Mouse (Mus musculus) stomach, postnatal 0 days (tissue): ENCODE results near the gene Cenpf. TPM values are rescaled to one million over a fixed set of nuclear protein-coding genes. Genes with fewer than 3 reads are reported as not detected.
A peak's percentile ranks its signal among the peaks of the same experiment; 100 is the strongest.

Experiments
- ATAC-seq: fragments of 200-750 bp; cut with Nextera tagmentation; 2 replicates; pipeline ENCODE4 v1.8.0; 2017; ENCODE audit not compliant: low FRiP score, low TSS enrichment
- DNase-seq: peaks from one replicate; pipeline ENCODE4 v3.0.0-alpha.2; 2016; ENCODE audit warnings: low spot score
- H3K27ac ChIP-seq: fragments of 300-500 bp; sonication (generic); replicated peaks from 2 replicates; pipeline ENCODE4 v1.5.1; 2014; ENCODE audit warnings: mild to moderate bottlenecking, control low read depth
- H3K27me3 ChIP-seq: fragments of 300-500 bp; sonication (generic); 2 replicates; pipeline ENCODE4 v1.6.1; 2014; ENCODE audit warnings: low read length; ENCODE audit not compliant: control insufficient read depth, insufficient read depth
- H3K36me3 ChIP-seq: fragments of 300-500 bp; sonication (generic); 2 replicates; pipeline ENCODE4 v1.6.1; 2014; ENCODE audit warnings: low read length, mixed read lengths; ENCODE audit not compliant: control insufficient read depth, insufficient read depth
- H3K4me1 ChIP-seq: fragments of 300-500 bp; sonication (generic); replicated peaks from 2 replicates; pipeline ENCODE4 v1.6.1; 2014; ENCODE audit warnings: antibody characterized with exemption; ENCODE audit not compliant: control insufficient read depth, insufficient read depth
- H3K4me2 ChIP-seq: fragments of 300-500 bp; sonication (generic); replicated peaks from 2 replicates; pipeline ENCODE4 v1.6.1; 2014; ENCODE audit warnings: low read depth, mild to moderate bottlenecking, control low read depth, moderate library complexity
- H3K4me3 ChIP-seq: fragments of 300-500 bp; sonication (generic); 2 replicates; pipeline ENCODE4 v1.5.1; 2014; ENCODE audit warnings: low read depth, low read length, control low read depth
- H3K9ac ChIP-seq: fragments of 300-500 bp; sonication (generic); 2 replicates; pipeline ENCODE4 v1.6.1; 2014; ENCODE audit warnings: mild to moderate bottlenecking, low read length, control low read depth, mixed read lengths
- H3K9me3 ChIP-seq: fragments of 300-500 bp; sonication (generic); 2 replicates; pipeline ENCODE4 v1.6.1; 2016; ENCODE audit warnings: low read length; ENCODE audit not compliant: control insufficient read depth
- CTCF ChIP-seq: IDR thresholded peaks from 2 replicates; pipeline ENCODE4 v1.5.1; 2016; ENCODE audit warnings: antibody characterized with exemption, low read depth, mild to moderate bottlenecking, moderate library complexity
- EP300 ChIP-seq: optimal IDR thresholded peaks from 2 replicates; pipeline ENCODE3; 2016; ENCODE audit warnings: antibody characterized with exemption
- WGBS: fragments of 180-500 bp; shearing (Covaris S2); extraction: QIAGEN DNeasy Blood & Tissue Kit; methylation state at CpG from one replicate; pipeline ENCODE4 v1.1.7; 2014; 5-methylcytosine and 5-hydroxymethylcytosine counted together
- polyA plus RNA-seq: library from polyadenylated mRNA; unstranded; fragments of >200 nt; fragmentation: Nextera tagmentation; extraction: Ambion mirVana; gene quantifications from 2 replicates; pipeline ENCODE4 v1.2.1, GENCODE M21; 2015

Cenpf gene
- polyA plus RNA-seq, 1 experiment from 2014 or later: 21.7 TPM

DNA sequence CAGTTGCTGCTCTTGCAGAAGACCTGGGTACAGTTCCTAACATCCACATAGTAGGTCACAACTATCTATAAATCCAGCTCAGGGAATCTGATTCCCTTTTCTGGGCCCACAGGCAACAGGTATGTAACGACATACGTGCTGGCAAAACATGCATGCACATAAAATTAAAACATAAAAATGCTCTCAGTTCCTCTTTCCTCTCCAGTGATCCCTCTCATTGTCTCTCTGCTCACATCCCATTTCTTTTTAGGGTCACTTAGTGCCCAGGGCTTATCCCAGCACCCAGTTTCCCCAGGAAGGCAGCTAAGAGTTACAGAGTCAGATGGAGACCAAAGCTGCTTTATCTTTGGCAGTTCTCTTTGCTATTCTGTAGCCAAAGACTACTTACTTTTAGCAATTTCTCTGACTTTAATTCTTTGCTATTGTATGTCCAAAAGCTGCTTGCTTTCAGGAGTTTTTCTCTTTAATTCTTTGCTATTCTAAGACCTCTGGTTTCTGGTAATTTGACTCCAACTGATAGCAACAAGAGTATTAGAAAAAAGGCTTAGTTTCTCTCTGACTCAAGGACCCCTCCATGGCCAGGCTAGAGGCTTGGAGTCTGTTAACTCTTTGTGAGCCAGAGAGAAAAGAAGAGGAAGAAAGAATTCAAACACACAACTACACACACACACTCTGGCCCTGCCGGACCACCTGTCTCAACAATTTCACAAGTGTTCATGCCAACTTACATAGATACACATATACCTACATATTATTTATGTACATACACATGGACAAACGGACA, 1.4 kb upstream of the Cenpf start:
- WGBS: 34% methylated on average over 4 of the region's 4 CpGs
- H3K4me3 ChIP-seq: peak overlapping the region; percentile 61; the same call in 1 of the 2 replicates
- no peaks in the 10 kb centered on the region for H3K4me1 ChIP-seq
- ATAC-seq: no peak
- H3K4me2 ChIP-seq: peak overlapping the region; percentile 94
- no peak for DNase-seq
- no peak overlapping the region for H3K27ac ChIP-seq
- H3K9ac ChIP-seq: no peak overlapping the region
- H3K27me3 ChIP-seq: no peaks in the 10 kb centered on the region
- no peaks in the 10 kb centered on the region for H3K36me3 ChIP-seq
- no peaks in the 10 kb centered on the region for H3K9me3 ChIP-seq
- no peak for TF ChIP-seq CTCF
- no peak for TF ChIP-seq EP300

- no peak overlapping the region; the same call in 1 of the 2 replicates for H3K27ac ChIP-seq
- peak overlapping the region; percentile 94 for H3K4me2 ChIP-seq
- no peaks in the 10 kb centered on the region for H3K27me3 ChIP-seq
- ATAC-seq (no peak), DNase-seq (no peak)
- under 1% methylated on average over 15 of the region's 15 CpGs for WGBS
- H3K4me3 ChIP-seq: peak overlapping the region; percentile 61
- H3K9me3 ChIP-seq: no peaks in the 10 kb centered on the region
- no peaks in the 10 kb centered on the region for H3K4me1 ChIP-seq
- peak overlapping the region; percentile 50; the same call in 1 of the 2 replicates for H3K9ac ChIP-seq
- TF ChIP-seq EP300 (no peak), CTCF (no peak)
- H3K36me3 ChIP-seq: 0 out of 2 replicates have a peak, but pooled peaks cover 4% of the 10 kb centered on the region
These were observed 483 bp upstream of the Cenpf start for GRCm38 (mm10) chr1:189688388-189688750.

DNA sequence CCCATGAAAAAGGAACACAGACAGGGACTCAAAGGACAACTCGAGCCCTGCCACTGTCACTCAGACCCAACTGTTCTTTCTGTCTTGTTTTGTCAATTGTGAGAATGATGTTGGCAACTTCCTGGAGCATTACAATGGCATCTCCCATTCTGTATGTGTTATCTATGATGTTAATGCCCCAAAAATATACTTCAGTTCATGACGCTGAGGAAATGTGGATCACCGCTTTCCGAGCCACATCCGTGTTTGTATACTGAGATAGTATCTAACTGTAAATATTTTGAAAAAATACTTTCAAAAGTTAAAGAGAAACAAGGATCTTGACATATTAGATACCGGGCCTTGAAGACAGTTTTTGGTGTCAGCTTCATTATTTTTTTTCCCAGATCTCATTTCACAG, 1.9 kb downstream of the Cenpf start:
- no peaks in the 10 kb centered on the region for H3K9me3 ChIP-seq
- no peak overlapping the region for H3K27ac ChIP-seq
- no peak overlapping the region for H3K4me3 ChIP-seq
- H3K36me3 ChIP-seq: peaks cover 4% of the 10 kb centered on the region; the same call in 1 of the 2 replicates
- 0 out of 2 replicates have a peak overlapping the region, but pooled peaks have one; percentile 32 for H3K4me2 ChIP-seq
- TF ChIP-seq EP300 (no peak), CTCF (no peak)
- 61% methylated on average over 6 of the region's 6 CpGs for WGBS
- ATAC-seq (no peak), DNase-seq (no peak)
- no peaks in the 10 kb centered on the region for H3K4me1 ChIP-seq
- no peak overlapping the region for H3K9ac ChIP-seq
- H3K27me3 ChIP-seq: no peaks in the 10 kb centered on the region

GRCm38 (mm10) chr1:189684786-189685415, 3.0 kb downstream of the Cenpf start:
- WGBS: 91% methylated on average over 9 of the region's 9 CpGs
- no peak for DNase-seq
- ATAC-seq: no peak
- H3K9ac ChIP-seq: no peak overlapping the region
- H3K4me1 ChIP-seq: no peaks in the 10 kb centered on the region
- TF ChIP-seq EP300 (no peak), CTCF (no peak)
- peaks cover 7% of the 10 kb centered on the region; the same call in 1 of the 2 replicates for H3K36me3 ChIP-seq
- no peak overlapping the region for H3K4me3 ChIP-seq
- no peaks in the 10 kb centered on the region for H3K27me3 ChIP-seq
- H3K9me3 ChIP-seq: no peaks in the 10 kb centered on the region
- no peak overlapping the region for H3K4me2 ChIP-seq
- no peak overlapping the region for H3K27ac ChIP-seq

- no peak for TF ChIP-seq CTCF
- no peak for TF ChIP-seq EP300
- Histone ChIP-seq H3K4me1 (no peaks in the 10 kb centered on the region), H3K36me3 (peaks cover 11% of the 10 kb centered on the region; the same call in 1 of the 2 replicates), H3K4me2 (no peak overlapping the region), H3K9ac (no peak overlapping the region), H3K27ac (no peak overlapping the region), H3K27me3 (no peaks in the 10 kb centered on the region), H3K9me3 (no peaks in the 10 kb centered on the region), H3K4me3 (no peak overlapping the region)
- no peak for DNase-seq
- ATAC-seq: no peak
- 95% methylated on average over 3 of the region's 3 CpGs for WGBS
These were observed 8.3 kb downstream of the Cenpf start for GRCm38 (mm10) chr1:189679555-189679954.

GRCm38 (mm10) chr1:189675953-189676352, 11.9 kb downstream of the Cenpf start:
- Histone ChIP-seq H3K36me3 (peaks cover 7% of the 10 kb centered on the region), H3K4me2 (no peak overlapping the region), H3K4me1 (no peaks in the 10 kb centered on the region), H3K9ac (no peak overlapping the region), H3K4me3 (no peak overlapping the region), H3K27ac (no peak overlapping the region), H3K27me3 (no peaks in the 10 kb centered on the region), H3K9me3 (no peaks in the 10 kb centered on the region)
- ATAC-seq (no peak), DNase-seq (no peak)
- TF ChIP-seq CTCF: no peak
- no peak for TF ChIP-seq EP300
- 92% methylated on average over 4 of the region's 4 CpGs for WGBS
